Mouse (Mus musculus): ENCODE results near the gene Plekha6.
"Not testable (repeated sequence)": the region's sequence is repeated elsewhere in the genome, so short reads cannot be mapped to it uniquely, and the experiment has no call there.

Gene Plekha6

GRCm38 (mm10) chr1:133323333-133323732 lies 159.3 kb downstream of the Plekha6 start:
- DNase-seq (ENCODE audit: low spot score) = no peak

- DNase-seq (ENCODE audit: low spot score) = no peak
Measured at GRCm38 (mm10) chr1:133325951-133326350, 161.9 kb downstream of the Plekha6 start.

GRCm38 (mm10) chr1:133327094-133327493 lies 163.1 kb downstream of the Plekha6 start:
- DNase-seq (ENCODE audit: low spot score) = no peak

- no peak for DNase-seq (ENCODE audit: low spot score)
Measured at GRCm38 (mm10) chr1:133328299-133328795, 164.3 kb downstream of the Plekha6 start.

GRCm38 (mm10) chr1:133328896-133329637 lies 165.1 kb downstream of the Plekha6 start:
- DNase-seq (ENCODE audit: low spot score) = no peak

- DNase-seq (ENCODE audit: low spot score) = no peak
Measured at GRCm38 (mm10) chr1:133329638-133329964, 165.6 kb downstream of the Plekha6 start.

GRCm38 (mm10) chr1:133331142-133331541 lies 167.1 kb downstream of the Plekha6 start:
- no peak for DNase-seq (ENCODE audit: low spot score)

GRCm38 (mm10) chr1:133332656-133333430 lies 168.8 kb downstream of the Plekha6 start:
- no peak for DNase-seq (ENCODE audit: low spot score)

GRCm38 (mm10) chr1:133333937-133334336 lies 169.9 kb downstream of the Plekha6 start:
- no peak for DNase-seq (ENCODE audit: low spot score)

- DNase-seq (ENCODE audit: low spot score) = not testable (repeated sequence)
Measured at GRCm38 (mm10) chr1:133340403-133340802, 176.4 kb downstream of the Plekha6 start.

- no peak for DNase-seq (ENCODE audit: low spot score)
Measured at GRCm38 (mm10) chr1:133344357-133344756, 180.3 kb downstream of the Plekha6 start.

GRCm38 (mm10) chr1:133346531-133346930 lies 182.5 kb downstream of the Plekha6 start:
- DNase-seq (ENCODE audit: low spot score) = no peak

- DNase-seq (ENCODE audit: low spot score) = no peak
Measured at GRCm38 (mm10) chr1:133347226-133347625, 183.2 kb downstream of the Plekha6 start.

- no peak for DNase-seq (ENCODE audit: low spot score)
Measured at GRCm38 (mm10) chr1:133347693-133348520, 183.9 kb downstream of the Plekha6 start.

- DNase-seq (ENCODE audit: low spot score) = no peak
Measured at GRCm38 (mm10) chr1:133350210-133350609, 186.2 kb downstream of the Plekha6 start, which contains the start of gene Ren1. TSS of gene Ren1 (plus strand) at chr1:133350510.

- no peak for DNase-seq (ENCODE audit: low spot score)
Measured at GRCm38 (mm10) chr1:133351762-133352161, 187.8 kb downstream of the Plekha6 start.
